Mouse (Mus musculus) heart, postnatal 0 days (tissue): ENCODE results near the gene Ablim1.

Experiments used
- CTCF ChIP-seq: IDR thresholded peaks from 2 replicates; pipeline ENCODE4 v1.5.1; 2016; ENCODE audit warnings: antibody characterized with exemption, control low read depth, low read depth
- EP300 ChIP-seq: IDR thresholded peaks from 2 replicates; pipeline ENCODE4 v1.6.1; 2016; ENCODE audit warnings: antibody characterized with exemption, low read depth

GRCm38 (mm10) chr19:57036860-57037259 lies 277.9 kb downstream of the Ablim1 start:
- TF ChIP-seq CTCF, result no peak
- no peak for TF ChIP-seq EP300
